Mouse (Mus musculus) MEL (cell line): ENCODE measurements around the gene Sun5.

Source experiments
- CHD1 ChIP-seq: IDR thresholded peaks from 2 replicates; pipeline ENCODE4 v1.6.1; 2012; ENCODE audit warnings: low read depth, mild to moderate bottlenecking, inconsistent platforms, low read length, improper control_type of control experiment
- CHD2 ChIP-seq: IDR thresholded peaks from 2 replicates; pipeline ENCODE4 v1.6.1; 2011; ENCODE audit warnings: low read length, improper control_type of control experiment
- CTCF ChIP-seq, 3 experiments: IDR thresholded peaks in 2 of 3; conservative IDR thresholded peaks in 1 of 3; 2 replicates each; pipeline ENCODE4 v1.5.1; 2011 to 2012; ENCODE audit warnings: low read length in 3 of 3, low read depth in 2 of 3, mild to moderate bottlenecking in 2 of 3, improper control_type of control experiment in 1 of 3, inconsistent platforms in 1 of 3, mixed read lengths in 1 of 3, moderate library complexity in 1 of 3; ENCODE audit not compliant: control insufficient read depth in 1 of 3, insufficient read depth in 1 of 3, poor library complexity in 1 of 3, severe bottlenecking in 1 of 3
- E2F4 ChIP-seq: IDR thresholded peaks from 2 replicates; pipeline ENCODE4 v1.6.1; 2011; ENCODE audit warnings: low read depth, low read length, improper control_type of control experiment, borderline replicate concordance
- ELF1 ChIP-seq: IDR thresholded peaks from 2 replicates; pipeline ENCODE4 v1.6.1; 2014; ENCODE audit warnings: low read depth, mild to moderate bottlenecking, inconsistent platforms, low read length, improper control_type of control experiment, moderate library complexity
- ETS1 ChIP-seq: IDR thresholded peaks from 2 replicates; pipeline ENCODE4 v1.6.1; 2012; ENCODE audit warnings: low read depth, mild to moderate bottlenecking, inconsistent platforms, low read length, improper control_type of control experiment, moderate library complexity
- JUND ChIP-seq: IDR thresholded peaks from 2 replicates; pipeline ENCODE4 v1.6.1; 2011; ENCODE audit warnings: low read depth, mild to moderate bottlenecking, improper control_type of control experiment, low read length
- KAT2A ChIP-seq: conservative IDR thresholded peaks from 2 replicates; pipeline ENCODE4 v1.6.1; 2012; ENCODE audit warnings: low read depth, low read length, improper control_type of control experiment, inconsistent platforms
- POLR2A ChIP-seq, 2 experiments: IDR thresholded peaks; 2 replicates each; pipeline ENCODE4 v1.6.1; 2011 to 2012; ENCODE audit warnings: low read length in 2 of 2, mild to moderate bottlenecking in 2 of 2, control low read depth in 1 of 2, improper control_type of control experiment in 1 of 2, low read depth in 1 of 2, moderate library complexity in 1 of 2; ENCODE audit not compliant: control insufficient read depth in 1 of 2, insufficient read depth in 1 of 2, poor library complexity in 1 of 2
- SIN3A ChIP-seq: IDR thresholded peaks from 2 replicates; pipeline ENCODE4 v1.6.1; 2012; ENCODE audit warnings: low read length, improper control_type of control experiment, inconsistent platforms
- SMC3 ChIP-seq: IDR thresholded peaks from 2 replicates; pipeline ENCODE4 v1.6.1; 2011; ENCODE audit warnings: low read depth, low read length, improper control_type of control experiment
- UBTF ChIP-seq: IDR thresholded peaks from 2 replicates; pipeline ENCODE4 v1.6.1; 2012; ENCODE audit warnings: low read depth, mild to moderate bottlenecking, inconsistent platforms, low read length, improper control_type of control experiment, moderate library complexity, borderline replicate concordance; ENCODE audit not compliant: insufficient read depth
- USF1 ChIP-seq: IDR thresholded peaks from 2 replicates; pipeline ENCODE4 v1.6.1; 2014; ENCODE audit warnings: low read depth, mild to moderate bottlenecking, inconsistent platforms, low read length, improper control_type of control experiment, moderate library complexity
- ZC3H11A ChIP-seq: IDR thresholded peaks from 2 replicates; pipeline ENCODE4 v1.6.1; 2012; ENCODE audit warnings: low read depth, mild to moderate bottlenecking, inconsistent platforms, low read length, improper control_type of control experiment

DNA sequence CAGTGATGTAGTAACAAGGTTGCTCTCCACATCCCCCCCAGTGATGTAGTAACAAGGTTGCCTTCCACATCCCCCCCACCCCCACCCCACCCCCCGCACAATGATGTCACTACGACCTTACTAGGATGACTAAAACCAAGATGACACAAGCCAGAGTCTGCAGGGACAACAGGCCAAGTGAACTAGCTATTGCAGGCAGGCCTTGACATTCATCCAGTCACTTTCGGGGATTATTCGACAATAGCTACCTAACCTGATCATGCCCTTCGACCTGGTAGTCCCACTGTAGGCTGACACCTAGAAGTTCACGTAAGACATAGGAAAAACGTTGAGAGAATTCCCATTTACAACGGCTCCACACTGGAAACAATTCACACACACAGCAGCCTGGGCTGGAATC, 37.6 kb downstream of the Sun5 start:
- TF ChIP-seq POLR2A (IDR thresholded peaks at IDR 0.05; ENCODE audit: control insufficient read depth in 1 of 2, insufficient read depth in 1 of 2, low read depth in 1 of 2, low read length in 2 of 2, poor library complexity in 1 of 2) (no peak), CHD1 (no peak), CTCF (IDR thresholded peaks at IDR 0.05 in 2 of 3, conservative IDR thresholded peaks at IDR 0.05 in 1 of 3; ENCODE audit: control insufficient read depth in 1 of 3, insufficient read depth in 1 of 3, low read depth in 2 of 3, low read length in 3 of 3, poor library complexity in 1 of 3, severe bottlenecking in 1 of 3) (no peak), ETS1 (no peak), KAT2A (no peak), USF1 (no peak), CHD2 (no peak), UBTF (no peak), E2F4 (no peak), SIN3A (no peak), SMC3 (no peak), JUND (no peak), ZC3H11A (no peak), ELF1 (no peak)
